Mouse (Mus musculus): ENCODE measurements at regions not wholly inside any gene's neighbourhood (a gene's known extent, or its start where the extent isn't known, plus 50 kb on each side); places are given as distances from the start of the nearest gene placed in this dataset.

DNA sequence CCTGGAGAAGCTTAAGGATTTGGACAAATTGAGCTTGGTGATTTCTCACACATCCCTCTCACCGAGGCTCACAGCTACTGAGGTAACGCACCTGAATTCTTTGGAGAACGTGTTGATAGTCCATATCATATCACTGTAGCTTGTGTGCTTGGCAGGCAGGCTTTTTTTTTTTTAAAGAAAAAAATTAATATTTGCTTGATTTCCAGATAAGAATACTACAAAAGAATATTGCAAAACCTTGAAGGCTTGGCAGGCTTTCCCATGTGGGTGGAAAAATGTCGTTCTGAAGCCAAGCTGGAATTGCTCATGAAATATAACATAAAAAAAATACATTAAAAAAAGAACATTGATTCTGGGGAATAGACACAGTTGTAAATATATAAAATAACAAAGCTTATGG lies 131.8 kb downstream of the Klf5 start:
- peak in 1 of 2 experiments; percentile 12 for DNase-seq (ENCODE audit: low spot score in 2 of 2)

GRCm38 (mm10) chr14:99431697-99432096 lies 133.2 kb downstream of the Klf5 start:
- no peak for DNase-seq (ENCODE audit: low spot score in 2 of 2)

- DNase-seq (ENCODE audit: low spot score in 2 of 2): no peak
These were observed 136.2 kb downstream of the Klf5 start for GRCm38 (mm10) chr14:99434645-99435044.

GRCm38 (mm10) chr14:99435512-99435911 lies 137.0 kb downstream of the Klf5 start:
- DNase-seq (ENCODE audit: low spot score in 2 of 2): no peak

- DNase-seq (ENCODE audit: low spot score in 2 of 2): no peak
These were observed 137.6 kb downstream of the Klf5 start for GRCm38 (mm10) chr14:99436051-99436450.

- no peak for DNase-seq (ENCODE audit: low spot score in 2 of 2)
These were observed 150.6 kb downstream of the Klf5 start for GRCm38 (mm10) chr14:99449112-99449511.

DNA sequence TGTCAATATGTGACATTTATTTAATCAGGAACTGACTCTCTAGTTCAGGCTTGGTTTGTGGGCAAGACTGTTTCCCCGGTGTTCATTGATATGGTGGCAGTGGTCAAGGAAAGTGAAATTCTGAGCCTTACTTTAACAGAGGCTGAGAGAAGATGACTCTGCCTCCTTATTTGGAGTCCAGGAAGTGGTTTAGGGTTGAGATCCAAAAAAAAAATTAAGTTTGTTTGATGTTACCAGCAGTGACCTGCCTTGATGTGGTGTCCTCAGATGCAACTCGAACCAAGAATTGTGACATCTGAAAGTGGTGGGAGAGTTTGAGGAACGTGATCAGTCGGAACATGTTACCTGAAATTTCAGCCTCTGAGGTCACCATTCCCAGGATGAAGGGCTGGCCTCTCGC lies 151.4 kb downstream of the Klf5 start:
- DNase-seq (ENCODE audit: low spot score in 2 of 2): no peak

DNA sequence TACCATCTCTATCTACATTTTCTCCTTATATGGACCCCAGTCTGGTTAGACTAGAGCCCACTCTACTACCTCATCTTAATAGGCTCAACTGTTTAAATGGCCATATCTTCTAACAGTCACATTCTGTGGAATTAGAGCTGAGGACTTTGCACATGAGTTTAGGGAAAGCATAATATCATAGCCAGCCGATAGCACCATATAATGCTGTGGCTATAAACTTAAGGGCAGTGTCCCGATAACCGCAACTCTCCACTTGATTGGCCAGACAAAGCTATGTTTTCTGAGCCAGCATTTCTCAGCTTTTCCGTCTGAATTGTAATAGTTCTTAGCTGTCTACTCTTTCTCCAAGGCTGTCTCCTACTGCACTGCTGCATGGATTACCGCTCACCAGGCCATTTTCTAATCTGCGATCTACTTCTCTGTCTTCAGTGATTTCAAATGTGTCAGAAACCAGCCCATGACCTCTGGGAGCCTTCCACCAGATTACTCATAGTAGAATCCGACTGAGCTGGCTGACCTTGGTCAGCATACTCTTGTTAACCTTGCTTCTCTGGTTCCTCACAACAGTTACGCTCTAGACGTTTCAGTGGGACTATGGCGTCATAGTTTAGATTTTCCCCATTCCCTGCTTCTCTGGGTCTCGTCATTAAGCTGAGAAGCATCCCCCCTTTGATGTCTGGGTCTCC lies 152.8 kb downstream of the Klf5 start:
- no peak for DNase-seq (ENCODE audit: low spot score in 2 of 2)

DNA sequence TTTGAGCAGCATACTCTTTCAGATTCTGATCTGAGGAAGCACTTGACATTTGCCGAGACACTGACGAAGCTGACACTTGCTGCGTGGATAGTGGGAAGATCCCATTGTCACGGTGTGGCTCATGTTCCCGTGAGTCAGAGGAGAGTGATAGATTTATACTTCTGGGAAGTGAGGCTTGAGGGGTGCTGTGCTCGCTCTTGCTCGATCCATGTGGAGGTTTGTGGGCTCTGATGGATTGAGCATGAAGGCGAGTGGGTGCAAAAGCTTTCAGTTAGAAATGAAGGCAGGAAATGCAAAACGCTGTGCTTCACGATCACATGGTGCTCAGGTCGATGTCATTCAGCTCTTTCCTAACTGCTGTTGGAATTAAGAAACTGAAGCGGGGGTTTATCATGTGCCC lies 155.4 kb downstream of the Klf5 start:
- peak in 1 of 2 experiments; percentile 11 for DNase-seq (ENCODE audit: low spot score in 2 of 2)

DNA sequence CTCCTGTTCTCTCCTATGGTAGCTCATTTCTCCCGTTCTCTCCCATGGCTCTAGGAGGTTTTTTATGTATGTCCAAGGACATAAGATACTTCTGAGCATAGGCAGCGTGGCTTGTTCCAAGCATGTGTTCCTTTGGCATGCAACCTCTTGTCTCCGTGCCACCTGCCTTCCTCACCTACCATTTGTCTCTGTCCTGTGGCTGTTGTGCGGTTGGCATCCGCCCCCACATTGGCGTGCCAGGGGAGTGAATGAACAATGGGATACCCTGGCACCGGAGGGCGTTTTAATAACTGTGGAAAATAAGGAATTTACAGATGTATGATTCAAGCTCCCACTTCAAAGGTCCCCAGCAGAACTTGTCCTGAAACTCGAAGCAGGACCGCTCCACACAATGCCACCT lies 158.1 kb downstream of the Klf5 start:
- no peak for DNase-seq (ENCODE audit: low spot score in 2 of 2)

DNA sequence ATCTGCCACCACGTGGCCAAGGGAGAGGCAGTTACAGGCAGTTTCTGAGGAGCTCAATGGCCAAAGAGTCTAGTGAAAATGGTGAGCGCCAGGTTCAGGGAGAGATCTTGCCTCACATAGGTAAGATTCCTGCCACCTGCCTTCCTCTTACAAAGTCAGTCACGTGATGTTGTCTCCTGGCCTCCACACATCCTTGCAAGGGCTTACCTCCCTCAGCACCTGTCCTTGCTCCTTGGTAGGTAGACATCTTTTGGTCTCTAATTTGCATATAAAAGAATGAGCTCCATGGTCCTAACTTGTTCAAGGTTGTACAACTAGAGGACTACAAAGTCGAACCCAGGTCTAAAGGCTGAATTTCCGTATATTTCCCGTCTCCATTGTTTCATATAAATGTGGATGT lies 159.1 kb downstream of the Klf5 start:
- no peak for DNase-seq (ENCODE audit: low spot score in 2 of 2)

- no peak for DNase-seq (ENCODE audit: low spot score in 2 of 2)
These were observed 173.6 kb downstream of the Klf5 start for GRCm38 (mm10) chr14:99472111-99472510.

DNA sequence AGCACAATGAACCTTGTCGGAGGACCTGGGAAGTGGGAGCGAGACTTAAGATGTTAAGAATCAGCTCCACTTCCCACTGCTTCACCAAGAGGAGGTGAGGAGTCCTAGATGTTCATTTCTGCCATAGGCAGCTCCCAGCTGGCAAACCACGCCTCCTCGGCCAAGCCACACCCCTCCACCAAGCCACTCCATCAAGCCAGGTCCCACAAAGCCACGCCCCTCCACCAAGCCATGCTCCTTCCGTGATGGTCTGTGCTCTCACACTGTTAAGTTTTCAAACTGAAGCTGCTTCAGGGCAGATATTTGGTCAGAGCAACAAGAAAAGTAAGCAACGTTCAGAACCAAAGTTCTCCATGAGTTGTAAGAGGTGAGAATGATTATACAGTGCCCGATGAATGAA lies 176.8 kb downstream of the Klf5 start:
- DNase-seq (ENCODE audit: low spot score in 2 of 2): no peak

DNA sequence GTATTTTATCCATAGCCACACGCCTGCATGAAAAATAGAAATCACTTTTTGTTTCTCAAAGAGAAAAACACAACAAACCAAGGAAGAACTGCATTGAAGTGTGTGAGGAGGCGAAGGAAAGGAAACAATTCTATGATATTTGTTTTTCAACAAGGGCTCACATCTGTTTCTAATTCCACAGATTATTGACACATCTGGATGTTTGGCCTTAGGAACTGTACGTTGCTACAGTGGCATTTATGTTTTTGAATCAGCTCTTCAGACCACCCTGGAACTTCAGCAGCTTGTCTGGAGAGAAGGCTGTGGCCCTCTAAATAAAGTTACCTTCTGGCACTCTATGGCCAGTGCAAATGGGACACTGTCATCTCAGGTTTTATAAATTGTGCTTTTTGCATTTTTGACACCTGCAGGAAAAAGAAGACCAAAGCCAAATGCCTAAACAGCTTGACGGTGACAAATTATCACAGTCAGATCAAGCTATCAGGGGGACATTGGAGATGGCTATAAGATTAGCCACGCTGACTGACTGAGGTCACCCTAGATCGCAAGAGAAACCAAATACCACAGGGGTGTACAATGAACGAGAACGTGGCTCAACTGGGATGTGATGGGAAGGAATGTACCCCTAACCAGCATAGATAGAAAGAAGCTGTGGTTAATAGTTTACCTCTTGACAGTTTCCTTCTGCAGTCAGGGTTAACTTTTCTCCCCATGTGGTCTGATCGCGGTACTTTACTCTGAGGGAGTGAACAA lies 182.0 kb downstream of the Klf5 start:
- DNase-seq (ENCODE audit: low spot score in 2 of 2): no peak

DNA sequence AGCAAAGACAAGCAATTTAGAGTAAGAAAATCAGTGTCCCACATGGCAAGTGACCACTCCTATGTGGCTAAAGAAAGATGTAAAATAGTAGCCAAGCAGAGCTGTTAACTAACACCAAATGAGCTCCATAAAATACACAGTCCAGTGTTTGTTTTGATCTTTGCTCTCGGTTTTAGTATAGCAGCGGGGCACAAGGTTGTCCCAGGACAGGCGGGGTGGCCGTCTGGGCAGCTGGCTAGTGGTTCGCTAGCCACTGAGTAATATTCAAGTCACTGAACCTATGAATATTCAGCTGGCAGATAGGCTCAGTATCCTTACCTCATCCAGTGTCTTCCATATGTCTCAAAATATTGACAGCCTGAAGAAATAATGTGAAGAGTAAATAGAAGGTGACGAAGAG lies 189.5 kb downstream of the Klf5 start:
- no peak for DNase-seq (ENCODE audit: low spot score in 2 of 2)

- DNase-seq (ENCODE audit: low spot score in 2 of 2): no peak
These were observed 194.7 kb downstream of the Klf5 start for GRCm38 (mm10) chr14:99493197-99493596.

DNA sequence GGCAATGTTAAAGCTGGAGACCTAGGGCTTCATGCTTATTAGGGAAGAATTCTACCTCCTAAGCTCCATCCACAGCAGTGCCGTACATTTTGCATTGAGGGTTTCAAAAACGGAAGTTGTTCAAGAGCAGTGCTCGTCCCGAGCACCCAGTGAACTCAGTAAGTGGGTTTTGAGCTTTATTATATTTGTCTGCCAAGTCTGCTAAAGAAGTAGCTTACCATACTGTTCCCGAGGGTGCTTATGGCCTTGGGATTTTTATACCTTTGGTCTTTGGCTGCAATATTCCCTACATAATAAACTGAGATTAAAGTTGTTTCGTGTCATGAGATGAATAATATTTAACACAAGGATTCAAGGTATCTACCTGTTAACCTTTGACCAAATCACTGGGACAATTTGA lies 195.2 kb downstream of the Klf5 start:
- no peak for DNase-seq (ENCODE audit: low spot score in 2 of 2)

- no peak for DNase-seq (ENCODE audit: low spot score in 2 of 2)
These were observed 201.2 kb downstream of the Klf5 start for GRCm38 (mm10) chr14:99499502-99500266.

DNA sequence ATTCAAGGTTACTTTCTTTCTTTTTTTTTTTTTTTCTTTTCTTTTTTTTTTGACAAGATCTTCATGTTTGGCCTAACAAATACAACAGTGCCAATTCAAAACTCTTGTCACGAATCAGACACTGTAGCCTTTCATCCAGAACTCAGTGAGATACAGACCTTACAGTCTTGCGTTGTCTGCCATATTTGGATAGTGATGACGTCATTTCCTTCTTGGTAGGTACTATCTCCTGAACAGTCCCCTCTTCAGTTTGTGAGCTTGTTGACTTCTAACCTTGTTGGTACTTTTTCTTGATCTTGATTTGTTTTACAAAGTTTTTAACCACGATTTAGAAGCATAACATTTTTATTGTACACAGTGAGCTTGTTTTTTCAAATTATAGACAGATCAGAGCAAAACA lies 206.4 kb downstream of the Klf5 start:
- no peak for DNase-seq (ENCODE audit: low spot score in 2 of 2)

- DNase-seq (ENCODE audit: low spot score in 2 of 2): no peak
These were observed 211.4 kb downstream of the Klf5 start for GRCm38 (mm10) chr14:99509696-99510536.

DNA sequence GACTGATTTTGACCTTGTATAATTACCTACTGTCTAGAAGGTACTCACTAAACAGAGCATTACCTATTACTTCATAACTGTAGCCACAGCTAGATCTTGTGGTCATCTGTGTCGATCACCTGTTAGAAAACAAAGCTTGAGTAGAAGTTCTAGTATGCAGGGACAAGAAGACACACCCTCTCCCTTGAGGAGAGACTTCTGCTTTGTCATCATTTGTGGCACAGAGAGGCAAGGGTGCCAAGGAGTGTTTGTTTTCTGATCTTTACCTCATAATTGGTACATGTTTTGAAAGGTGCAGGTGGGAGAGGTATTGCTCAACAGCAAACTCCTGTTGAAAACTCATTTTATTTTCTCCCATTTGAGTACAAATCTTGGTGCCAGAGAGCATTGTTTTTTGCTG lies 217.0 kb downstream of the Klf5 start:
- no peak for DNase-seq (ENCODE audit: low spot score in 2 of 2)

GRCm38 (mm10) chr14:99516703-99517102 lies 218.2 kb downstream of the Klf5 start:
- DNase-seq (ENCODE audit: low spot score in 2 of 2): no peak
